Mouse (Mus musculus) heart, postnatal 0 days (tissue): ENCODE measurements at regions not wholly inside any gene's neighbourhood (a gene's known extent, or its start where the extent isn't known, plus 50 kb on each side); places are given as distances from the start of the nearest gene placed in this dataset.

Experiments used
- CTCF ChIP-seq: IDR thresholded peaks from 2 replicates; pipeline ENCODE4 v1.5.1; 2016; ENCODE audit warnings: antibody characterized with exemption, control low read depth, low read depth
- EP300 ChIP-seq: IDR thresholded peaks from 2 replicates; pipeline ENCODE4 v1.6.1; 2016; ENCODE audit warnings: antibody characterized with exemption, low read depth

DNA sequence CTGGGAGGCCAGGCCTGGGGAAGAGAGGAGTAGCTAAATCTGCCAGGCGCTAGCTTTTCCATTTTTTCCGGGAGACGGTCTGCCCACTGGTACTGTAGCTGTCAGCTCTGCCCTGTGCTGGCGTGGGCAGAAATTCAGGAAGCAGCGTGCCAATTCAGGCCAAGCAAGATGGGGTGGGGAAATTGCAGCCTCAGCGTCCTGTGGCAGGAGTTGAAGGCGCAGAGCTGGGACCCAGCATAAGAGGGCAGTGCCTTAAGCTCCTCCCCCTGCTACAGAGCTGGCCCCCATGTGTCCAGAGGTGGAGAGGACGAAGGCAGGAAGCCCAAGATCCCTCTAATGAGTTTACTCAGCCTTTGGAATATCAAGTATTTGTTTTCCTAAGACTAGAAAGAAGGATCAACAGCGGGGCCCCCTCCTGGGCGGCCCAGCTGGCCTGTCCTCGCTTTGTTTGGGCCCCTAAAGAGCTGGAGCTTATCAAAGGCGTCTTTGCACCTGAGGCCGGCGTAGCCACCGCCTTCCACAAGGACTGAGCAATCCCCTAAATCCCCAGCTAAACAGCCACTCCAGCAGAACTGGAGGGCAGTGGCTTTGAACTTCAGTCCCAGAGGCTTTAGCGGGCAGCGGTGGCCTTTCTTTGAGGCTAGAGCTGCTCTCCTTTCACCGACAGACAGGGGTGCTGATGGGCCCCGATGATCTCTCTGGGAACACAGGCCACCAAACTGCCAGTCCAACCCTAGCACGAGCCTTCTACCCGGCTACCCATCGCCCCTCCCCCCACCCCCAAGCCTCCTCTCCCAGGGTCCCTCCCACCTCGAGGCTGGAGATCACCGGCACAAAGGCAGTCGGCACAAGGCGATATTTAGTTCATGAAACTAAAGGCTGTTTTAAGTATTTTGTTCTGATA is 76.0 kb upstream of the Fzd10 start:
- TF ChIP-seq CTCF (no peak), EP300 (no peak)
